Mouse (Mus musculus) MEL (cell line): Measurements from ENCODE around the gene Gm47995.

ENCODE experiments used
- MAZ ChIP-seq: IDR thresholded peaks from 2 replicates; pipeline ENCODE4 v1.6.1; 2012; ENCODE audit warnings: low read depth, mild to moderate bottlenecking, inconsistent platforms, low read length, improper control_type of control experiment
- ZNF384 ChIP-seq: IDR thresholded peaks from 2 replicates; pipeline ENCODE4 v1.6.1; 2012; ENCODE audit warnings: low read depth, mild to moderate bottlenecking, inconsistent platforms, low read length, improper control_type of control experiment

GRCm38 (mm10) chr1:151156777-151157632 lies 41.2 kb upstream of the Gm47995 start:
- TF ChIP-seq MAZ (no peak), ZNF384 (no peak)
